Comparison of ENCODE assay signal across 1 mouse cellular context in the genomic region with DNA sequence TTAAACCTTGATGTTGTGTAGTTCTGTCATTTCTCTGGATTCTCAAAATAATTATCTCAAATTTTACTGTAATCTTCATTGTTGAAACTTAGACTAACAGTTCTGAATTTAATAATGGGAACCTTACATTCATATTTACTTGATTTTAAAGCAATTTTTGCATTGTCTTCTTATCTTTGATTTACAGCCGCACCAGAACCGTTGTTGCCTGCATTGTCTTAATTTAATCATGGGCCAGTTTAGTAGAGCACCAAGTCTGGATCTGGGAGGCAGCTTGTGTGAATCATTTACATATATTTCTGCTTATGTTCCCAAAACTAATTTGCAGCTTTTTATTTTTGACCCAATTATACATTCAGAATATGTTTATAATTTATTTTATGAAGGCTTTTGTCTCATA.
TF ChIP-seq lines count a peak whose summit lies in the region.

No protein-coding gene starts in this region.

TF ChIP-seq in MEL, 35 proteins besides CTCF, POLR2A, EP300 and RAD21 (continued from another document):
- TF ChIP-seq RCOR1 (IDR thresholded peaks at IDR 0.05; ENCODE audit: low read depth, low read length) = peak; percentile 94
- TF ChIP-seq SIN3A (IDR thresholded peaks at IDR 0.05; ENCODE audit: low read length) = peak; percentile 35; the same call in 1 of the 2 replicates
- peak; percentile 76 for TF ChIP-seq ETS1 (IDR thresholded peaks at IDR 0.05; ENCODE audit: low read depth, low read length)
- no peak for TF ChIP-seq GABPA (IDR thresholded peaks at IDR 0.05; ENCODE audit: low read depth, low read length)
- peak; percentile 81 for TF ChIP-seq GATA1 (IDR thresholded peaks at IDR 0.05; ENCODE audit: low read depth, low read length)
- TF ChIP-seq MYC (IDR thresholded peaks at IDR 0.05; ENCODE audit: low read depth, low read length) = 0 out of 2 replicates have a peak, but pooled peaks have one; percentile 40
- TF ChIP-seq TAL1 (IDR thresholded peaks at IDR 0.05; ENCODE audit: low read length) = peak; percentile 74
- no peak for TF ChIP-seq KAT2A (conservative IDR thresholded peaks at IDR 0.05; ENCODE audit: low read depth, low read length)
- TF ChIP-seq CHD1 (IDR thresholded peaks at IDR 0.05; ENCODE audit: low read depth, low read length) = no peak
- TF ChIP-seq MAZ (IDR thresholded peaks at IDR 0.05; ENCODE audit: low read depth, low read length) = no peak
- TF ChIP-seq MXI1 (IDR thresholded peaks at IDR 0.05; ENCODE audit: low read depth, low read length) = 0 out of 2 replicates have a peak, but pooled peaks have one; percentile 42
- no peak for TF ChIP-seq ZC3H11A (IDR thresholded peaks at IDR 0.05; ENCODE audit: low read depth, low read length)
- peak; percentile 86 for TF ChIP-seq TCF12 (IDR thresholded peaks at IDR 0.05; ENCODE audit: low read depth, low read length)
